Mouse (Mus musculus) thymus, adult 2 months (tissue): ENCODE measurements around the gene Tbc1d13. TPM values are rescaled to one million over a fixed set of nuclear protein-coding genes. Genes with fewer than 3 reads are reported as not detected.

Experiments used
- DNase-seq: peaks from one replicate; pipeline ENCODE4 v3.0.0; 2021
- H3K27ac ChIP-seq: fragments of 200-500 bp; 2 replicates; pipeline ENCODE4 v1.5.1; 2012; ENCODE audit warnings: low read length, control low read depth; ENCODE audit not compliant: control insufficient read depth, insufficient read depth
- H3K27me3 ChIP-seq: fragments of 200-500 bp; 2 replicates; pipeline ENCODE4 v1.6.1; 2012; ENCODE audit warnings: mild to moderate bottlenecking, low read length, moderate library complexity, mixed read lengths; ENCODE audit not compliant: control insufficient read depth, insufficient read depth
- H3K36me3 ChIP-seq: fragments of 200-500 bp; 2 replicates; pipeline ENCODE4 v1.6.1; 2012; ENCODE audit warnings: mild to moderate bottlenecking, low read length, moderate library complexity; ENCODE audit not compliant: control insufficient read depth, insufficient read depth
- H3K4me1 ChIP-seq: fragments of 200-500 bp; replicated peaks from 2 replicates; pipeline ENCODE4 v1.6.1; 2012; ENCODE audit warnings: low read length; ENCODE audit not compliant: control insufficient read depth, insufficient read depth
- H3K4me3 ChIP-seq: fragments of 200-500 bp; 2 replicates; pipeline ENCODE4 v1.5.1; 2012; ENCODE audit warnings: mild to moderate bottlenecking, low read length, control low read depth, moderate library complexity; ENCODE audit not compliant: control insufficient read depth, insufficient read depth
- CTCF ChIP-seq: fragments of 200-500 bp; IDR thresholded peaks from 2 replicates; pipeline ENCODE4 v1.5.1; 2012; ENCODE audit warnings: mild to moderate bottlenecking, control low read depth, low read length, moderate library complexity, borderline replicate concordance; ENCODE audit not compliant: control insufficient read depth, poor library complexity, insufficient read depth; ENCODE audit errors: extremely low read depth
- POLR2A ChIP-seq: fragments of 200-500 bp; IDR thresholded peaks from 2 replicates; pipeline ENCODE4 v1.6.1; 2012; ENCODE audit warnings: mild to moderate bottlenecking, low read length, control low read depth, moderate library complexity; ENCODE audit not compliant: control insufficient read depth, poor library complexity, insufficient read depth; ENCODE audit errors: extremely low read depth
- WGBS: fragments of 180-500 bp; shearing (Covaris S2); methylation state at CpG from one replicate; pipeline ENCODE4 v1.1.7; 2018; 5-methylcytosine and 5-hydroxymethylcytosine counted together
- polyA plus RNA-seq: library from polyadenylated mRNA; depleted of rRNA; stranded (reverse); fragments of >200 nt; gene quantifications from 2 replicates; pipeline ENCODE4 v1.2.3, GENCODE M21; 2012

Tbc1d13 gene
- polyA plus RNA-seq, 1 experiment = 92.9 TPM

GRCm38 (mm10) chr2:30093471-30094207, 39.9 kb upstream of the Tbc1d13 start, which contains the start of gene Zdhhc12:
TSS of gene Zdhhc12 (minus strand) at chr2:30093648.
- TF ChIP-seq CTCF (peak; percentile 46; the same call in 1 of the 2 replicates), POLR2A (peak; percentile 62; the same call in 1 of the 2 replicates)
- Histone ChIP-seq H3K4me1 (peaks cover 16% of the 10 kb centered on the region), H3K27me3 (no peaks in the 10 kb centered on the region), H3K36me3 (no peaks in the 10 kb centered on the region), H3K4me3 (peak within 1 kb of the TSS; percentile 84), H3K27ac (peak within 1 kb of the TSS; percentile 12; the same call in 1 of the 2 replicates)
- WGBS = under 1% methylated on average over 51 of the region's 51 CpGs
- DNase-seq = peak; percentile 98

GRCm38 (mm10) chr2:30094208-30094588, 39.3 kb upstream of the Tbc1d13 start:
- Histone ChIP-seq H3K36me3 (no peaks in the 10 kb centered on the region), H3K4me3 (peak overlapping the region; percentile 49), H3K27me3 (no peaks in the 10 kb centered on the region), H3K4me1 (peaks cover 16% of the 10 kb centered on the region), H3K27ac (peak overlapping the region; percentile 12; the same call in 1 of the 2 replicates)
- TF ChIP-seq POLR2A = no peak
- no peak for TF ChIP-seq CTCF
- DNase-seq = no peak
- 2% methylated on average over 13 of the region's 13 CpGs for WGBS

- peak; percentile 66 for DNase-seq
- 75% methylated on average over 2 of the region's 2 CpGs for WGBS
Measured at GRCm38 (mm10) chr2:30095882-30096527, 37.5 kb upstream of the Tbc1d13 start.

GRCm38 (mm10) chr2:30100214-30100613, 33.3 kb upstream of the Tbc1d13 start:
- 91% methylated on average over 4 of the region's 4 CpGs for WGBS
- no peaks in the 10 kb centered on the region for H3K27me3 ChIP-seq

More at GRCm38 (mm10) chr2:30095882-30096527, 37.5 kb upstream of the Tbc1d13 start:
- Histone ChIP-seq H3K27ac (no peak overlapping the region), H3K36me3 (no peaks in the 10 kb centered on the region), H3K27me3 (no peaks in the 10 kb centered on the region), H3K4me3 (no peak overlapping the region), H3K4me1 (peaks cover 16% of the 10 kb centered on the region)
- TF ChIP-seq CTCF = no peak
- no peak for TF ChIP-seq POLR2A

GRCm38 (mm10) chr2:30106364-30106763, 27.2 kb upstream of the Tbc1d13 start:
- Histone ChIP-seq H3K4me3 (no peak overlapping the region), H3K27ac (no peak overlapping the region), H3K27me3 (no peaks in the 10 kb centered on the region), H3K4me1 (no peaks in the 10 kb centered on the region), H3K36me3 (peaks cover 28% of the 10 kb centered on the region)
- TF ChIP-seq POLR2A (no peak), CTCF (no peak)
- peak; percentile 70 for DNase-seq

More at GRCm38 (mm10) chr2:30100214-30100613, 33.3 kb upstream of the Tbc1d13 start:
- no peak for DNase-seq
- no peak overlapping the region for H3K4me3 ChIP-seq
- no peaks in the 10 kb centered on the region for H3K4me1 ChIP-seq
- no peak for TF ChIP-seq CTCF
- no peak for TF ChIP-seq POLR2A
- H3K27ac ChIP-seq = no peak overlapping the region
- peaks cover 3% of the 10 kb centered on the region; the same call in 1 of the 2 replicates for H3K36me3 ChIP-seq

GRCm38 (mm10) chr2:30107646-30108045, 25.9 kb upstream of the Tbc1d13 start:
- H3K4me1 ChIP-seq = peaks cover 4% of the 10 kb centered on the region
- WGBS = 98% methylated on average over 5 of the region's 5 CpGs
- peaks cover 32% of the 10 kb centered on the region for H3K36me3 ChIP-seq
- no peak for DNase-seq
- no peak overlapping the region for H3K27ac ChIP-seq
- TF ChIP-seq CTCF = no peak
- TF ChIP-seq POLR2A = no peak
- no peaks in the 10 kb centered on the region for H3K27me3 ChIP-seq
- no peak overlapping the region for H3K4me3 ChIP-seq

- DNase-seq = no peak
- H3K27me3 ChIP-seq = no peaks in the 10 kb centered on the region
- WGBS = 97% methylated on average over 4 of the region's 4 CpGs
- TF ChIP-seq CTCF (no peak), POLR2A (no peak)
- no peak overlapping the region for H3K4me3 ChIP-seq
- no peak overlapping the region for H3K27ac ChIP-seq
- peaks cover 29% of the 10 kb centered on the region for H3K36me3 ChIP-seq
- peaks cover 9% of the 10 kb centered on the region for H3K4me1 ChIP-seq
Measured at GRCm38 (mm10) chr2:30108260-30108659, 25.3 kb upstream of the Tbc1d13 start.
